Mouse (Mus musculus): Measurements from ENCODE around the gene Casc1. TPM values are rescaled to one million over a fixed set of nuclear protein-coding genes. Genes with fewer than 3 reads are reported as not detected.
A peak's percentile ranks its signal among the peaks of the same experiment; 100 is the strongest.

The Casc1 gene
- total RNA-seq (2022): 1 to 10 TPM; 1.1 to 1.9 (median 1.2) TPM

DNA sequence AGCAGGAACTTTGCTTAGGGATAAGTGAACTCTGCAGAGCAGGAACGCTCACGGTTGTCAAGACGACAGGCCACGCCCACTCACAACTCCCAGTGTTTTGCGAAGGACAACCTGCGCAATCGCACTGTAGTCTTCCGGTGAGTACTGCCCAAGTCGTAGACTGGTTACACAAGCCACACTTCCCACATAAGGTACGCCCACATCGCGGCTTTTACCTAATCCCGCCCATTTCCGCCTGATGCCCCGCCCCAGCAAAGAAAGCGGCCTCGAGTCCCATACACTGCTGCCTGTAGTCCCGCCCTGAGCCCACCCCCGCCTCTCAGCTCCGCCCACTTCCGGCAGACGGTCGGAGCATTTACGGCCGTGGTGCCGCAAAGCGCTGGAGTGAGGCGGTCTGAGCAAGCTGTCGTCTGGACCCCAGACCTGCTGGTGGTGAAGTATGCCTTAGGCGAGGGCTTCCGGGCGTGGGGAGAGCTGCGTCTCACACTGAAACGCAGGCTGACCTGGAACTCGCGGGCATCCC is at the start of gene Casc1, which contains the start of gene Etfrf1:
Casc1 (minus strand) TSS at position 190 of the 523 bp plus-strand sequence.
Etfrf1 (plus strand) TSS at position 319 of the 523 bp plus-strand sequence.
- peak; percentile 92 to 100 for DNase-seq (ENCODE audit: low spot score in 2 of 2)

DNA sequence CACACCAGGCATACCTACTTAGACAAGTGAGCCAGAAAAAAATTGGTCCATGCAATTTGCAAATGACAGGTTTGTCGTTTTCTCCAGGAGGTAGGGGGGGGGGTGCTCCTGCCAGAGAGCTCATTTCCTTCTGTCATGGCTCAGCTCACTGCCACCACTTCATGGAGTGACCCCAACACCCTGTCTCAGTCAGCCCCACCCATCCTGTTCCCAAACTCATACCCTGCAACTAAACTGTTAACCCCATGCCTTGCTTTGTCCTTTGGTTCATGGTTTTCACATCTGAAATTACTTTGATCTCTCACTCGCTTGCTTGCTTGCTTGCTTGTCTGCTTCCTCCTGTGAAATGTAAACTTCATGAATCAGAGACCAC is 45.9 kb upstream of the Casc1 start:
- no peak for DNase-seq (ENCODE audit: low spot score in 2 of 2)

DNA sequence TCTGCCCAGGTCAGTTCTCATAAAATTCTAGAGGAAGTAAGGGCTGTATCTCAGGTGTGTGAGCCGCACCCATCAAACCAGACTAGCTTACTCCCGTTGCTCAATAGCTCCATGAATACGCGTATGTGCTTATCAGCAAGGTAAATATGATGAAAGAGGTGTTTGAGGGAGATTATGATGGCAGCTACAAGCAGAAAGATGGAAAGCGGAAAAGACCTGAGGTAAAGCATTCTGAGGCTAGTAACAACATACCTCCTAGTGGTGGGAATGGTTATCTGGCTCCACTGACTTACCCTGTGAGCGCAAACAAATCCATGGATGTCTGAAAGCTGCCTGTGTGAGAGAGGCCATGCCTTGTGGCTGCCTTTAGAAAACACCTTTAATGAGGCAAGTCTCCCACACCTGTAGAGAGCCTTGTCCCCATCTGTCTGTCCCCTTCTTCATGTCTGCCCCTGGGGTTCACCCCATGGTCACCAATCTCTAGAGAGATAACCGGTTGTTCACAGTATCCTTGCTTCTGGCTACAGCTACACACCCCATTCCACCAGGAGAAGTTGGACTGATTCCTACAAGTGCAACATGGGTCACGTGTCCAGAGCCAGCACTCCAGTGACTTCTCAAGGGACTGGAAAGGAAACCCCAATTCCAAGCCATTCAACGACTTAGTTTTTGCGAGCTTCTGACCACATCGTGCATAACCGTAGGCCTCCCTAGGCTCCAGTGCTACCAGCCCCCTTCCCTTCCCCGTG is 45.3 kb upstream of the Casc1 start:
- DNase-seq (ENCODE audit: low spot score in 2 of 2): no peak

DNA sequence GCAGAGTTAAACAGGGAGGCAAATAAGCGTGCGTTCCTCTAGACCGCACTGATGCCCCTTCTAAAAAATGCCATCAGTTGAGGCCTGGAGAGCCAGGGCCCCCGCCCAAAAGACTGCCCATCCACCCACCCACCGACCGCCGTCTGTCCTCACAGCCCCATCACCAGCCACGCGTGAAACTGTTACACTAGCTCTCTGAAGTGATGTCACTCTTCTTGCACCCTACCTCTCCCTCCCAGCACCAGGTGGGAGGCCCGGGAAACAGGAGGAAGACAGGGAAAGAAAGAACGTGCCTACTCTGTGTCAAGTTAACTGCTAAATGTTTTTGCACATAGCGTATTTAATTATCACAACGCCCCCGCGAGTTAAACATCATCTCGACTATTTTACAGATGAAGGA is 40.0 kb upstream of the Casc1 start:
- DNase-seq (ENCODE audit: low spot score in 2 of 2): peak; percentile 18 to 48

DNA sequence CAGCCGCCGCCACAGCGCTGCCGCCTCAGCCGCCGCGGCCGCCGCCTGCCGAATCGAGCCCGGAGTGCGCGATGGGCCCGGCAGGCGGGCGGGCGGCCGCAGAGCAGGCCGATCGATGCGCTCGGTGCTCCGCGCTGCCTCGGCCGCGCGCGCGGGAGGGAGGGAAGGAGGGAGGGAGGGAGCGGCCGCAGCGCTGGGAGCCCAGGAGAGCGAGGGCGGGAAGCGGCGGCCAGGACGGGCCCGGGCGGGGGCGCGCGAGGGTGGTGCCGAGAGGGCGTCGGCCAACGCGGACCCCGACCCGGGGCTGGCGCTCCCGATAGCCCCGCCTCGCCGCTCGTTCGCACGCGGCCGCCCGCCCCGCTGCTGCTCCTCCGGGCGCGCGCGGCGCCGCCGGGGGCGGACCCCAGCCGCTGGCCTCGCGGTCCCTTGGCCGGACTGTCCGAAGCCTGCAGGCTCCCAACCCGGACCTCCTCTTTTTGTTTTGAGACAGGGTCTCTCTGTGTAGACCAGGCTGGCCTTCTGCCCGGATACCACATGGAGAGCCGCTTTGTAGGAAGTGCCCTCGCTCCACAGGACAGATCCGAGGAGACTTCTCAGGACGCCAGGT is 39.5 kb upstream of the Casc1 start, which contains the start of gene Kras:
Kras (minus strand) TSS at position 55 of the 607 bp plus-strand sequence.
- peak; percentile 60 to 82 for DNase-seq (ENCODE audit: low spot score in 2 of 2)

DNA sequence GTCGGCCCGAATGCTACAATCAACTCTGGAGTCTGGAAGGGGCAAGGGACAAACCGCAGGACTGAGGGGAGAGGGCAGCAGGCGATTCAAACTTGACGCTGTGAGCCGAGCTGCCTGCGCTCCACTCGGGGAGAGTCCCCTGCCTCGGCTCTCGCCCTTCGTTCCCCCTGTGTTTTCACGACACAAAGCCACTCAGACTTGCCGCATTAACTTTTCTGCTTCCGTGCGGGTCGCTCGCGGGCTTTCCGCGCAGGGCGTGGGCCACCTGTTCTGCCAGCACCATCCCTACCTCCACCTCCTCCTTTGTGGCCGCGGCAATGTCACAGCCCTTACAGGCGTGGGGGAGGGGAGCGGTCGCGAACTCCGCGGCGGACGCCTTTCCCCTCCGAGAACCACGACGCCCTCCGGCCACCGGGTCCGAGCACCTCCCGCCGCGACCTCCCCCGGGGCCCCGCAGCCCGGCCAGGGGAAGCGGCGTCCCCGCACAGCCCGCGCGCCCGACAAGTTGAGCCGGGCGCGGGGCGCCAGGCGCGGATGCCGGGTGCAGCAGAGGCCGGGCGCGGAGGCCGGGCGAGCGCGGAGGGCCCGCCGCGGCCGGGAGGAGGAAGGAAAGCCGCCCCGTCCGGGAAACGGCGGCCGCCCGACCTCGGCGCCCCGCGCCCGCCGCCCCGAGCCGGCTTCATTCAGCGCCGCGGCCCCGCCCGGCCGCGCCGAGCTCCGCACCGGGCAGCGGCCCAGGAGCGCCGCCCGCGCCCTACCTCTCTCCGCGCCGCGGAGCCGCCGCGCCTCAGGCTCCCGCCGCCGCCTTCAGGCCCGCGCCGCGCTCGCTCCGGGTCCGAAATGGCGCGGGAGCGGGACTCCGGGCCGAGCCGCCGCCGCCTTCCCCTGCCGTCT is 38.7 kb upstream of the Casc1 start:
- DNase-seq (ENCODE audit: low spot score in 2 of 2): peak; percentile 20 to 29

DNA sequence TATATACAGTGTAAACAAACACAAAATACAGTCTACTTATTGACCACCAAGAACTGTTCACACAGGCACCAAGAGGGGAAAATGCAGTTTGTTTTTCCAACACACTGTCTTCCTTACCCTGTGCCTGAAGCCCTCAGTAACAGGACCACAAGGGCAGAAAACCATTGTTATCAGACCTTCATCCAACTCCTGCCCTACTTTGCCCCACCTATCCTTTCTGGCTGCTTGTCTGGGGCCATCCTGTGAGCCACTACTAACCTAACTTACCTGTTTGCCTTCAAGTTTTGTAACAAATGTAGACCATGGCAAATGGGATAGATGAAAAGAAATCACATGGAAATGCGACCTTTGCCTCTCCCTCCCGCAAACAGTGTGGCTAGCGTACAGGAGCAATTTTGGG is 37.1 kb upstream of the Casc1 start:
- DNase-seq (ENCODE audit: low spot score in 2 of 2): no peak

DNA sequence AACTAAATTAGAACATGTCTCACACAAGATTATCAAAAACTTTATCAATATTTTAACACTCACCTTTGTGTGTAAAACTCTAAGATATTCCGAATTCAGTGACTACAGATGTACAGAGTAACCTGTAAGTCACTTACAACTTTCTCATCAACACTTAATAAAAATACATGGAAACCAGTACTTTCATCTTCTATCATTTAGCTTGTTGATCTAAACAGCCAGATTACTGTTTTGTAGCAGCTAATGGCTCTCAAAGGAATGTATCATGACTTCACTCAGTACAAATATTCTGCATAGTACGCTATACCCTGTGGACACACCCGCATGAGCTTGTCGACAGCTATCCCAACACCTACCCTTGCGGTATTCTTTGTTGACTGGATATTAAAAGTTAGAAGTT is 36.0 kb upstream of the Casc1 start:
- no peak for DNase-seq (ENCODE audit: low spot score in 2 of 2)

DNA sequence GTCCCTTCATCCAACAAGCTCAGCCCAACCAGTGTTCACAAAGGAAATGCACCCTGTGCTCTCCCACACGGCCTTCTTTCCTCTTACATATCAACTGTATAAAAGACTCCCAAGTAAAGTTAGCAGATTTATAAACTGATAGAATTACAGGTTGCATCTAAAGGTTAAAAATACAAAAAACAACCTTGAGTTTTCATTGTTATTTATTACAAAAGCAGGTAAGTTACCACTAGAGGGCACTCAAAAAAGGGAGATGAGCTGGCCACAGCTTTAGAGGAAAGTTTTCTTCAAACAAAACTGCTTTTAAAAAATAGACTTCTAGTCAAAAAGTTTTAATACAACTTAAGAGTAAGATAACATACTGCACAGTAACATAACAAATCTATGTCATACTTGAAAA is 31.7 kb upstream of the Casc1 start:
- DNase-seq (ENCODE audit: low spot score in 2 of 2): no peak

DNA sequence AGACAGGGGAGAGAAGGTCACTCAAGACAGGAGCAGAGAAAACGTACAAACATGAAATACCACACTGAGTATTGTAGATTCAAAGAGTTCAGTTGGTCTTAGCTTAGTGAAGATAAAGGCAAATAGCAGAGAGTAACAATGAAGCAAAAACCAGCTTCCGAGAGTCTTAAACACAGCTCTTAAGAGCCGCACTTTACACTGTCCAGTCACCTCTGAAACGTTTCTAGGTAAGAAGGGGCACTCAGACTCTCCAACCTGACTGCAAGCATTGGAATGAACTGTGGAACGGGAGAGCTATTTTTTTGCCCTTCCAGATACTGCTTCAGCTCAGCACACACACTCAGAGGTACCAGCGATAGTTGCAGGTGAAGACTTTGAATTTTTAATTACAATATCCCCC is 29.5 kb upstream of the Casc1 start:
- no peak for DNase-seq (ENCODE audit: low spot score in 2 of 2)

DNA sequence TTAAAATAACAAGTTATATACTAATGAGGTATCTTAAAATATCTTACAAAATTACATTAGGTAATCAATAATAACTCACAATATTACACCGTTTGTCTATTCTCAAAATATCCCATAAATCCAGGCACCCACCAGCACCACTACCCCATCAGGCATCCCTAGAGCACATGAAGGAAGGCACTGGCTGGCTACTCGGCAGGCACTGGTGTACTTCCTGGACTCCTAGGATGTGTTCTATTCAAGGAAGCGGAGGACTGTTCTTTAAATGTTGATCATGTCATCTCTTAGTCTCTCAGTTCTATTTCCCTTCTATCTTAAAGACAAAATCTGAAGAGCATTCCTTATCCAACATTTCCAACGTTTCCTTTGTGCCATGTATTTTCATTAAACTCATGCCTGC is 26.3 kb upstream of the Casc1 start:
- DNase-seq (ENCODE audit: low spot score in 2 of 2): no peak

DNA sequence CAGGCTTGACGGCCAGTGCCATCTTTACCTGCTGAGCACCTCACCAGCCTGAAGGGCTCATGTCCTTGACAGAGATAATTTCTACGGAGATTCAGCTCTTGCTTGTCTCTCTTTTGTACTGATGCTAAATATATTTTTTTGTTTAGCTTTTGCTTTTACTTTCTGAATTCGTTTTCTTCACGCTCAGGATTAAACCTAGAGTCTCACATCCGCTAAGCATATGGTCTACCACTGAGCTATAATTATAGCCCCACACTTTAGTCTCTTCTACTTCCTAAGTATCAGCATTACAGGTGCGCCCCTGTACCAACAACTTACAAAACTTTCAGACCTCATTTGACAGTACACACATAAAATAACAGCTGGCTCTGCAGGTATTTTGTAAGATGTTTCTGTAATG is 24.6 kb upstream of the Casc1 start:
- DNase-seq (ENCODE audit: low spot score in 2 of 2): no peak

DNA sequence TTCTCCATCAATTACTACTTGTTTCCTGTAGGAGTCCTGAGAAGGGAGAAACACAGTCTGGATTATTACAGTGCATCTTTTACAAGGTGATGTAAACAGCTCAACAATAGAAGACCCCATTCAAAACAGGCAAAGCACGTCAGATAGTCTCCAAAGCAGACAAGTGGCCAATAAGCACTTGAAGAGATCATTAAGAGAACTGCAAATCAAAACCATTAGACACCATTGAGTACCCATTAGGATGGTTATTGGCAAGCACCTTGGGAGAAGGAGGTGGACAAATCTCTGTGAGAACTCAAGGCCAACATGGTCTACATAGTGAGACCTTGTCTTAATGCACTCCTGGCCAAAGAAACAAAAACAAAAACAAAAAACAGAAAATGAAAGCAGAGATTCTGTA is 23.6 kb upstream of the Casc1 start:
- no peak for DNase-seq (ENCODE audit: low spot score in 2 of 2)

DNA sequence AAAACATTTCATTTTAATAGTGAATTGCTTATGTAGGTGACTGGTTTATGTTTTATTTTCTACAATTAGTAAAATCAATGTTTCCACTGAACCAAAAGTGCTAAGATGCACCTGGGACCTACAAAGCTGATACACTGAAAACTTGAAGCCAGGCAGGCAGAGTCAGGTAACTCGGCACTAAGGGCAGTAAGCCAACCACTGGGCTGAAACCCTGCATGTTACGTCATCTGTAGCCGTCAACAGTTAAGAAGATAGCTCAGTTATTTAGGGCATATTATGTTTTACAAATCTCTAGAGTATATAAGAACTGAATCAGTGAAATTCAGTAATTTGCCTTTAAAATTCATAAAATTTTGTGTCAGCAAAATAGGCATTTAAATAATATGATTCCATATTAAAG is 15.5 kb upstream of the Casc1 start:
- no peak for DNase-seq (ENCODE audit: low spot score in 2 of 2)

DNA sequence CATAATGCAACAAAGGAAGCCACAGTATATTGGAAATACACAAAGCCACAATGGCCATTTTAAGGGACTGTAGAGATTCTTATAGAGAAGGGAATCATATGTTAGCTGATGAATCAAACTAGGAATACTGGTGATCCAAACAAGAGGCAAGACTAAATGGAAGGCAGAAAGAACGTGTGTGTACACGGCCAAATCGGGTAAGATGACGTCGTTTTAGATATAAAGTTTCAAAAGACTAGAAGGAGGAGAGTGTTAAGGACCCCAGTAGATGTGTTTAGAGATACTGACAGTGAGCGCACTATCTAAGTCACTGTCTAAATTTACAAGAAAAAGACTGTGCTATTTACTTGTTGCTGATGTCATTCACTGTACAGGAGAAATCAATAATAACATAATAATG is 13.4 kb upstream of the Casc1 start:
- no peak for DNase-seq (ENCODE audit: low spot score in 2 of 2)

DNA sequence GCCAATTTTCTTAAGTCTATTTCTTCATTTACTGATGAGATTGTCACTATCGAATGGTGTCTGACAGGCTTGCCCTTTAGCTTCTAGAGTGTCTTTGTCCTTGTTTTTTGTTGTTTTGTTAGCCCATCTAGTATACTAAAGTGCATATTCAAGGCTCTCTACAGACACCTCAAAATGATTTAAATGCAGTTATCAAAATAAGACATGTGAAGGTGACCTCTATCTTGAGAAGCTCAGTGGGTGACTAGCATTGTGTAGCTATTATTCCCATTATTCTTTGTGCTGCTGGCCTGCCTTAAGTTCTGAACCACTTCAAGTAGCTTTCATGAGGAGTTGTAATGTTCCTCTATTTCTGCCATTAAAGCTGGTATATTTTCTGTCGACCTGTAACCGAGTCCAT is 5.0 kb upstream of the Casc1 start:
- DNase-seq (ENCODE audit: low spot score in 2 of 2): no peak

DNA sequence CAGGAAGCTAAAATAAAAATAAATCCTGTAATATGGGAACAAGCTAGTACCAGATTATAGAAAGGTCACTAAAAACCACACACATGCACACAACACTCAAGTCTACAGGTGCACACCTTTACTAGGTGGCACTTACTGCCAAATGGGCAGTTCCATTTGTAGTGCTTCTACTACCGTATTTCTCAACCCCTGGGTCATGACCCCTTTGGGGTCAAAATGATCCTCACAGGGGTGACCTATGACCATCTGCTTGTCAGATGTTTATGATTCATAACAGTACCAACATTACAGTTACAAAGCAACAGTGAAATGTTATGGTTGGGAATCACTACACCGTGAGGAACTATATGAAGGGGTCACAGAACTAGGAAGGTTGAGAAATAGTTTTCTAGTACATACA is 3.1 kb upstream of the Casc1 start:
- DNase-seq (ENCODE audit: low spot score in 2 of 2): no peak

DNA sequence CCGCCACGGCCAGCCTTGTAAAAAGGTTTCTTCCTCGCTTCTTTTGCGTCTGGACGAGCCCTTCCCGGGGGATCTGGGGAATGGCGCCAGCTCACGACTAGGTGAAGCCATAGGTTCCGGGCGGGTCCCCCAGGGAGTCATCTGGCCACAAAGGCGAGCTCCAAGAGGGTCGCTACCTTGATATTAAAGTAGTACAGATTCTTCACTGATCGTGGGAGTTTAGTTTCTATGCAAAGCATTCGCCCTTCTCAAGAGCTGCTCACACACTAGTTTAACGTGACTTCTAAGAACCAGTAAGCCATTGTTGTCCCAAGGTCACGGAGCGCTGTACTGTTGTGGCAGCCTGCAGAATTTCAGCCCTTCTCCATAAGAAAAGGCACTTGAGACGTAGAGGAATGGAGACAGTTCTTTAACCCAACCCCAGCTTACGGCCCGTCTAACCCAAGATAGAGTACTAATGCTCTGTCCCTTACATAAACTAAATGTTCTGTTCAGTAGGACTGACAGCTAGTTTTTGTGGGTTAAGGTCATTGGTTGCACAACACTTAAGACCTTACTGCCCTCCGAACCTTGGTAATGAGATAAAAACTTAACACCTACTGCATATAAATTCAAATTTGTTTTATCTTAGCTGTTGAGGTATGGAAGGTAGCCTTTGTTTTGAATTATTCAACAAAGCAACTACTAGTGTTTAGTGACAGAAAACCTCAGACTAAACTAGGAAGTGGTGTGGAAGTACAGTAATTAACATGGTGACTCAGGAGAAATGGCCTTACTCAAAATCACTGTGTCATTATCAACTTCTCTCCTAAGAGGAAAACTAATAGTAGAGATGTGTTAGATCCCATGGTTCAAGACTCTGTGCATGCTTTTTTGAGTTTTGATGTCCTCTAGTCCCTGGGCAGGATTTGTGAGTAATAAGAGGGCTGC is 836 bp upstream of the Casc1 start:
- DNase-seq (ENCODE audit: low spot score in 2 of 2): no peak

DNA sequence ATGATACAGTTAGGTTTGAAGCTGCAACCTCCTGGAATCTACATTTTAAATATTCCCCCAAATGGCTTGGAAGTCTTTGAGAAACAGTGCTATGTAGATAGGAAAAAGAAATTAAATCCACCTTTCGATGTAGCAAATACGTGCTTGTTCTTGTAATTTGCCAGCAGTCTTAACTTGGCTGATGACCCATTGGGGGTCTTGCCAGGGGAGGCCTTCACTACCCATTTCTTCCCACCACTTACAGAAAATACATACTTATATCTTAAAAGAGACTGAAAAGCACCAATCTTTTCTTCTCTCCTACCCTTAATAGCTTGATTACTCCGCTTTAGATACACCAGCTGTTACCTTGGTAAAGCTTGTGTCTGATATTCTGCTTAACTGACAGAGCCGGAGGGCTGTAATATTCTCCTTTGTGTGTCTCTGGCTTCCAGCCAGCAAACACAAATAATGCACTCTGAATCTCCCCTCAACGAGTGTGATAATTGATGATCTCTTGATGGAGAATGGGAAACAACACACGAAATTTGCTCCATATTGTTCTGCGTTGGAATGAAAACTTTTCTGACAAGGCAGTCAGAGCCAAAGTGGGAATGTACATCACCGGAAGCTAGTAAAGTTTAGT is 637 bp downstream of the Casc1 start:
- DNase-seq (ENCODE audit: low spot score in 2 of 2): no peak

DNA sequence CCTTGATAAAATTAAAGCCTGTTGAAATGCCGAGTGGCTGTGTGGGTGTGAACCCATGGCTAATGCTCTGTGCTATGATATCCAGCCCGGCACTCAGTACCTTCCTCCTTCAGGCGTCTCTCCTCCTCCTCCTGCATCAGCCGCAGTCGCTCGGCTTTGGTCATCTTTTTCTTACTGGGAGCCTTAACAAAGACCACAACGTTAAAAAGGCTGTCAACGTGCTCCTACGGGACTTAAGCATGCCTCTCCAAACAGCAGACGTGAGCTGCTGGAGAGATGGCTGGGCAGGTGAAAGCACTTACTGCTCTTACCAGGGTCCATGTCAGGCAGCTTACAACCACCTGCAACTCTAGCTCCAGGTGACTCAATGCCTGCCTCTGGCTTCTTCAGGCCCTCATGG is 5.7 kb downstream of the Casc1 start:
- no peak for DNase-seq (ENCODE audit: low spot score in 2 of 2)
